Mouse (Mus musculus): ENCODE measurements around the gene Klf15.

GRCm38 (mm10) chr6:90486176-90486921 is 24.0 kb downstream of the Klf15 start, which contains the start of gene Aldh1l1:
- TF ChIP-seq CTCF (IDR thresholded peaks at IDR 0.05; ENCODE audit: low read depth) (no peak), EP300 (IDR thresholded peaks at IDR 0.05; ENCODE audit: low read depth) (no peak)

All from liver, embryonic 14.5 days (tissue).